In the genomic region with DNA sequence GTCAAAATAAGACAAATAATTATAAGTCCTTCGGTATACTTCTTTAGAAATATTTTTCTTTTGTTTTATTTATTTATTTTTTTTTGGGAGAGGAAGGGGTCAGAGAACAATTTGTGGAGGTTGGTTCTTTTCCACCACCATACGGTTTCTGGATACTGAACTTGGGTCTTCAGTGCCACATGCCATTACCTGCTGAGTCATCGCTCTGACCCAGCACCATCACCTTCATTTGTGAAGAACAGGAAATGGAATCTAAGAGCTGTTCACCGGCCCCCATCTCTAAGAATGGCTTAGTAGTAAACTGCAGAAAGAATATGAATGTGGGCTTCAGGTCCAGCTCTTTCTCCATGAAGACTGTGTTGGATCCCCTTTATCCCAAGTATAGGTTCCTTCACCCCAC, we compare ENCODE assay signal across 22 mouse cellular contexts. TPM values are rescaled to one million over a fixed set of nuclear protein-coding genes. Genes with fewer than 3 reads are reported as not detected.
"Had no signal": no experiment of that assay in that cellular context is flagged by ENCODE, and none has a peak within 500 bp of the region (broad histone marks: within the 10 kb centered on the region; RNA-seq: fewer than 3 reads in every experiment).

No protein-coding gene starts in this region.

- ATAC-seq: intestine, postnatal 0 days; midbrain, embryonic 15.5 days had no signal

- DNase-seq: kidney, adult 8-10 months; kidney, postnatal 10 days; layer of hippocampus, postnatal 36 days; left cerebral cortex, postnatal 4 days; lung, adult 18-20 months; lung, postnatal 36 days; retina, postnatal 1 day; right cerebral cortex, postnatal 25 days; spleen, adult 18-20 months; thymus, postnatal 25 days had no signal

- H3K27ac ChIP-seq: left cerebral cortex, adult 2 months; limb, embryonic 12.5 days; limb, embryonic 15.5 days; liver, embryonic 14.5 days; midbrain, embryonic 15.5 days; neural tube, embryonic 12.5 days; neural tube, embryonic 15.5 days; stomach, embryonic 15.5 days had no signal

- H3K4me1 ChIP-seq: midbrain, embryonic 15.5 days; neural tube, embryonic 12.5 days; neural tube, embryonic 15.5 days; stomach, embryonic 15.5 days had no signal

- H3K4me3 ChIP-seq: left cerebral cortex, adult 2 months; limb, embryonic 12.5 days; limb, embryonic 15.5 days; midbrain, embryonic 15.5 days; neural tube, embryonic 12.5 days; neural tube, embryonic 15.5 days; stomach, embryonic 15.5 days had no signal

- H3K9me3 ChIP-seq: limb, embryonic 12.5 days; limb, embryonic 15.5 days; midbrain, embryonic 15.5 days; neural tube, embryonic 12.5 days; neural tube, embryonic 15.5 days; stomach, embryonic 15.5 days had no signal

- H3K36me3 ChIP-seq: limb, embryonic 12.5 days; limb, embryonic 15.5 days; midbrain, embryonic 15.5 days; neural tube, embryonic 12.5 days; neural tube, embryonic 15.5 days; stomach, embryonic 15.5 days had no signal

- H3K4me2 ChIP-seq: limb, embryonic 12.5 days; limb, embryonic 15.5 days; midbrain, embryonic 11.5 days; midbrain, embryonic 15.5 days; neural tube, embryonic 12.5 days; neural tube, embryonic 15.5 days; stomach, embryonic 15.5 days had no signal

- H3K27me3 ChIP-seq: limb, embryonic 12.5 days; limb, embryonic 15.5 days; midbrain, embryonic 15.5 days; neural tube, embryonic 12.5 days; neural tube, embryonic 15.5 days; stomach, embryonic 15.5 days had no signal

- H3K9ac ChIP-seq: limb, embryonic 12.5 days; limb, embryonic 15.5 days; liver, embryonic 14.5 days; midbrain, embryonic 15.5 days; neural tube, embryonic 12.5 days; neural tube, embryonic 15.5 days; stomach, embryonic 15.5 days had no signal

RNA-seq across cellular contexts. Expression of gene C1qtnf3, which starts 49.8 kb away (rescaled TPM):
- total RNA-seq: layer of hippocampus, postnatal 36 days; megakaryocyte progenitor cell, adult 5-6 weeks; megakaryocyte-erythroid progenitor cell, adult 5-6 weeks had no signal
